Mouse (Mus musculus): ENCODE measurements around the gene Bbs7. TPM values are rescaled to one million over a fixed set of nuclear protein-coding genes. Genes with fewer than 3 reads are reported as not detected.

Gene Bbs7
- 0.58 and 0.77 TPM in 2 replicates for polyA plus RNA-seq (2012)

GRCm38 (mm10) chr3:36613202-36613907 lies at the start of gene Bbs7:
Gene Bbs7 (minus strand): TSS chr3:36613477.
- TF ChIP-seq GATA1 (IDR thresholded peaks at IDR 0.05; ENCODE audit: low read length) = no peak

- TF ChIP-seq GATA1 (IDR thresholded peaks at IDR 0.05; ENCODE audit: low read length) = no peak
Observed at GRCm38 (mm10) chr3:36644554-36645244, 31.4 kb upstream of the Bbs7 start.

- TF ChIP-seq GATA1 (IDR thresholded peaks at IDR 0.05; ENCODE audit: low read length) = no peak
Observed at GRCm38 (mm10) chr3:36643354-36643753, 30.1 kb upstream of the Bbs7 start.

GRCm38 (mm10) chr3:36642736-36643135 lies 29.5 kb upstream of the Bbs7 start:
- no peak for TF ChIP-seq GATA1 (IDR thresholded peaks at IDR 0.05; ENCODE audit: low read length)

GRCm38 (mm10) chr3:36640787-36641186 lies 27.5 kb upstream of the Bbs7 start:
- TF ChIP-seq GATA1 (IDR thresholded peaks at IDR 0.05; ENCODE audit: low read length) = no peak

GRCm38 (mm10) chr3:36635449-36635848 lies 22.2 kb upstream of the Bbs7 start:
- TF ChIP-seq GATA1 (IDR thresholded peaks at IDR 0.05; ENCODE audit: low read length) = no peak

- no peak for TF ChIP-seq GATA1 (IDR thresholded peaks at IDR 0.05; ENCODE audit: low read length)
Observed at GRCm38 (mm10) chr3:36626803-36627202, 13.5 kb upstream of the Bbs7 start.

- TF ChIP-seq GATA1 (IDR thresholded peaks at IDR 0.05; ENCODE audit: low read length) = no peak
Observed at GRCm38 (mm10) chr3:36618181-36618580, 4.9 kb upstream of the Bbs7 start.

- TF ChIP-seq GATA1 (IDR thresholded peaks at IDR 0.05; ENCODE audit: low read length) = no peak
Observed at GRCm38 (mm10) chr3:36613908-36614255, 605 bp upstream of the Bbs7 start.

- no peak for TF ChIP-seq GATA1 (IDR thresholded peaks at IDR 0.05; ENCODE audit: low read length)
Observed at GRCm38 (mm10) chr3:36612687-36613086, 590 bp downstream of the Bbs7 start.

- TF ChIP-seq GATA1 (IDR thresholded peaks at IDR 0.05; ENCODE audit: low read length) = no peak
Observed at GRCm38 (mm10) chr3:36605894-36606783, 7.1 kb downstream of the Bbs7 start.

- TF ChIP-seq GATA1 (IDR thresholded peaks at IDR 0.05; ENCODE audit: low read length) = no peak
Observed at GRCm38 (mm10) chr3:36598811-36599210, 14.5 kb downstream of the Bbs7 start.

- no peak for TF ChIP-seq GATA1 (IDR thresholded peaks at IDR 0.05; ENCODE audit: low read length)
Observed at GRCm38 (mm10) chr3:36571827-36572378, 41.4 kb downstream of the Bbs7 start, which contains the start of gene Ccna2. Gene Ccna2 (minus strand): TSS chr3:36572150.

GRCm38 (mm10) chr3:36571361-36571826 lies 41.9 kb downstream of the Bbs7 start:
- no peak for TF ChIP-seq GATA1 (IDR thresholded peaks at IDR 0.05; ENCODE audit: low read length)

- no peak for TF ChIP-seq GATA1 (IDR thresholded peaks at IDR 0.05; ENCODE audit: low read length)
Observed at GRCm38 (mm10) chr3:36569836-36570235, 43.4 kb downstream of the Bbs7 start.

- no peak for TF ChIP-seq GATA1 (IDR thresholded peaks at IDR 0.05; ENCODE audit: low read length)
Observed at GRCm38 (mm10) chr3:36563666-36564065, 49.6 kb downstream of the Bbs7 start.
